Comparison of ENCODE assay signal across 8 mouse cellular contexts in the genomic region with DNA sequence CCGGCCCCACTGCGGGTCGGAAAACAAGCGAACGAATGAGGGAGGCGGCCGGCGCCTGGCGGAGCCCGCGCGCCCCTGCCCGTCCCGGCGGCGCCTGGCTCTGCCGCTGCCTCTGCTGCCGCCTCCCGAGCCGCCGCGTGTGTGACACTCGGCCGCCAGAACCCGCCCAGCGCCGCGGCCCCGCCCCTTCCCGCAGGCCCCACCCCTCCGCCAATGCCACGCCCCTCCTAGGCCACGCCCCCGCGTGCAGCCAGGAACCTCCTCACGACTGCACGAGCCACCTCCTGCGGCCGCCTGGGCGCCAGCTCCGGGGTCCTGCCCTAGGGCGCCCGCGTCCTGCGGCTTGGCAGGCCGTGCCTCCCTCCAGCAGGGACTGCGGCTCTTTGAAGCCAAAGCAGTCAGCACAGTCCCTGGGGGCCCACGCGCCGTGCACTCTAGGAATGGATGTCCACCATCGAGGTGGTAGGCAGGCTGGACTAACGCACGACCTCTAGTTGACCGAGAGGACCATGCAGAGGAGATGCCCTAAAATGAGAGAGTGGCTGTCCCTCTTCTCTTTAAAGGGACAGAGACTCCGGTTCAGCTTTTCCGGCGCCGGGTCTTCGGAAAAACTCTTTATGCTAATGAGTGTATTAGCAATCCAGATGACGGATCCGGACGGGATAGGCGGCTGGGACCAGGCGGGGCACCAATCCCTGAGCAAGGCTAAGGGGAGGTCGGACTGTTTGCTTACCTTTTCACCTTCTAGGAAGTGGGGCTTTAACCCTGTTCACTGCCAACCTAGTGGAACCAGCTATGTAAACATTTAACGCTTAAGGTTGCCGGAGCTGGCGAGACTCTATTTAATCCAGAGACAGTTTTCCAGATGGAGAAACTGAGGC. TPM values are rescaled to one million over a fixed set of nuclear protein-coding genes. Genes with fewer than 3 reads are reported as not detected.
DNase-seq lines count a peak whose midpoint lies in the region; ATAC-seq and TF ChIP-seq lines count a peak whose summit lies in the region.

No protein-coding gene starts in this region.

- H3K79me2 ChIP-seq in MEL (ENCODE audit: control insufficient read depth, insufficient read depth, low read length, poor library complexity) = peaks cover 14% of the 10 kb centered on the region

- peak overlapping the region; percentile 66 for H3K4me2 ChIP-seq in forebrain, embryonic 16.5 days (ENCODE audit: low read length)
- peak overlapping the region; percentile 87 for H3K4me2 ChIP-seq in neural tube, embryonic 14.5 days (ENCODE audit: low read depth, low read length)

- TF ChIP-seq CTCF in MEL (IDR thresholded peaks at IDR 0.05 in 2 of 3, conservative IDR thresholded peaks at IDR 0.05 in 1 of 3; ENCODE audit: control insufficient read depth in 1 of 3, insufficient read depth in 1 of 3, low read depth in 2 of 3, low read length in 3 of 3, poor library complexity in 1 of 3, severe bottlenecking in 1 of 3) = no peak
- no peak for TF ChIP-seq CTCF in testis, adult 2 months (IDR thresholded peaks at IDR 0.05; ENCODE audit: control insufficient read depth, insufficient read depth, insufficient replicate concordance, low read depth, low read length)

- H3K4me3 ChIP-seq in MEL (ENCODE audit: control insufficient read depth in 1 of 2, insufficient read depth in 1 of 2, low read depth in 2 of 2, low read length in 2 of 2) = peak overlapping the region; percentile 78 to 90
- H3K4me3 ChIP-seq in forebrain, embryonic 16.5 days (replicated peaks; ENCODE audit: low read length) = peak overlapping the region; percentile 75
- H3K4me3 ChIP-seq in neural tube, embryonic 14.5 days (ENCODE audit: low read depth, low read length) = peak overlapping the region; percentile 72
- peak overlapping the region; percentile 81 for H3K4me3 ChIP-seq in testis, adult 2 months (ENCODE audit: control insufficient read depth, low read depth, low read length)

- DNase-seq in MEL (ENCODE audit: low read depth, low spot score) = peak; percentile 94
- DNase-seq in cerebellum, adult 18-20 months = peak; percentile 70 to 74
- peak; percentile 94 to 95 for DNase-seq in heart, postnatal 36 days
- DNase-seq in layer of hippocampus, adult 18-20 months (ENCODE audit: low spot score in 2 of 2) = peak; percentile 74 to 86
- peak; percentile 94 to 95 for DNase-seq in lung, adult 18-20 months

- peak overlapping the region; percentile 74 for H3K27ac ChIP-seq in MEL (ENCODE audit: control insufficient read depth, low read depth, low read length)
- H3K27ac ChIP-seq in forebrain, embryonic 16.5 days (ENCODE audit: low read length) = peak overlapping the region; percentile 90
- peak overlapping the region; percentile 83 for H3K27ac ChIP-seq in neural tube, embryonic 14.5 days (ENCODE audit: low read depth, low read length)
- H3K27ac ChIP-seq in testis, adult 2 months (ENCODE audit: control insufficient read depth, insufficient read depth, low read depth, low read length) = peak overlapping the region; percentile 72

- H3K9me3 ChIP-seq in MEL (replicated peaks; ENCODE audit: insufficient read depth, low read length) = no peaks in the 10 kb centered on the region
- H3K9me3 ChIP-seq in forebrain, embryonic 16.5 days (ENCODE audit: control insufficient read depth, low read length) = no peaks in the 10 kb centered on the region
- no peaks in the 10 kb centered on the region for H3K9me3 ChIP-seq in neural tube, embryonic 14.5 days (ENCODE audit: control insufficient read depth, low read length)

- peaks cover 0 to 9% of the 10 kb centered on the region in 2 experiments; a peak in 1 of 4 replicates for H3K36me3 ChIP-seq in MEL (ENCODE audit: control insufficient read depth in 1 of 2, insufficient read depth in 2 of 2, low read length in 2 of 2)
- no peaks in the 10 kb centered on the region for H3K36me3 ChIP-seq in forebrain, embryonic 16.5 days (ENCODE audit: control insufficient read depth, insufficient read depth)
- H3K36me3 ChIP-seq in neural tube, embryonic 14.5 days (ENCODE audit: control insufficient read depth, insufficient read depth, low read length) = no peaks in the 10 kb centered on the region
- no peaks in the 10 kb centered on the region for H3K36me3 ChIP-seq in testis, adult 2 months (ENCODE audit: control insufficient read depth, insufficient read depth, low read length)

- no peak for TF ChIP-seq RAD21 in MEL (IDR thresholded peaks at IDR 0.05; ENCODE audit: low read depth, low read length)

- WGBS in forebrain, embryonic 16.5 days = under 1% methylated on average over 55 of the region's 68 CpGs
- 0% methylated on average over 57 of the region's 68 CpGs for WGBS in neural tube, embryonic 14.5 days

- peaks cover 4 to 16% of the 10 kb centered on the region in 2 experiments; a peak in 3 of 4 replicates for H3K4me1 ChIP-seq in MEL (ENCODE audit: control insufficient read depth in 1 of 2, insufficient read depth in 2 of 2, low read length in 2 of 2)
- H3K4me1 ChIP-seq in forebrain, embryonic 16.5 days (replicated peaks; ENCODE audit: control insufficient read depth, insufficient read depth, low read length) = peaks cover 48% of the 10 kb centered on the region
- H3K4me1 ChIP-seq in neural tube, embryonic 14.5 days (ENCODE audit: control insufficient read depth, insufficient read depth, low read length) = peaks cover 15% of the 10 kb centered on the region
- peaks cover 31% of the 10 kb centered on the region for H3K4me1 ChIP-seq in testis, adult 2 months (ENCODE audit: control insufficient read depth, insufficient read depth, low read length)

- peak; percentile 85 for ATAC-seq in forebrain, embryonic 16.5 days
- ATAC-seq in neural tube, embryonic 14.5 days (ENCODE audit: low read depth) = peak; percentile 86

- no peak for TF ChIP-seq EP300 in MEL (IDR thresholded peaks at IDR 0.05; ENCODE audit: low read depth in 1 of 2, low read length in 2 of 2)

- peak; percentile 52 to 70; a peak in 2 of 4 replicates for TF ChIP-seq POLR2A in MEL (IDR thresholded peaks at IDR 0.05; ENCODE audit: control insufficient read depth in 1 of 2, insufficient read depth in 1 of 2, low read depth in 1 of 2, low read length in 2 of 2, poor library complexity in 1 of 2)
- peak; percentile 55 for TF ChIP-seq POLR2A in testis, adult 2 months (IDR thresholded peaks at IDR 0.05; ENCODE audit: control insufficient read depth, low read depth, low read length)

- H3K9ac ChIP-seq in MEL (ENCODE audit: control insufficient read depth, low read depth, low read length, poor library complexity, severe bottlenecking) = peak overlapping the region; percentile 86
- H3K9ac ChIP-seq in forebrain, embryonic 16.5 days (replicated peaks; ENCODE audit: low read depth, low read length) = peak overlapping the region; percentile 77
- H3K9ac ChIP-seq in neural tube, embryonic 14.5 days (replicated peaks; ENCODE audit: low read depth, low read length) = peak overlapping the region; percentile 75

- intact Hi-C loops in heart, postnatal 36 days (cut with DNase I) = loop anchor here (2.0 to 5.0 kb wide), 5 partner anchors 81 to 519 kb away; a partner anchor contains a TSS

- H3K27me3 ChIP-seq in MEL (ENCODE audit: control insufficient read depth in 1 of 2, insufficient read depth in 2 of 2, low read length in 2 of 2) = no peaks in the 10 kb centered on the region
- H3K27me3 ChIP-seq in forebrain, embryonic 16.5 days (replicated peaks; ENCODE audit: control insufficient read depth, insufficient read depth, low read length) = no peaks in the 10 kb centered on the region
- H3K27me3 ChIP-seq in neural tube, embryonic 14.5 days (ENCODE audit: control insufficient read depth, insufficient read depth, low read length) = no peaks in the 10 kb centered on the region
- H3K27me3 ChIP-seq in testis, adult 2 months (ENCODE audit: control insufficient read depth, insufficient read depth, low read length) = no peaks in the 10 kb centered on the region; the same call in 1 of the 2 replicates

TF ChIP-seq in MEL, 35 proteins besides CTCF, POLR2A, EP300 and RAD21 (continues in another document):
- peak; percentile 79 for TF ChIP-seq ZMIZ1 (IDR thresholded peaks at IDR 0.05; ENCODE audit: low read depth, low read length)
- 0 out of 2 replicates have a peak, but pooled peaks have one; percentile 9 for TF ChIP-seq MYC (IDR thresholded peaks at IDR 0.05; ENCODE audit: low read depth, low read length)
- peak; percentile 34; the same call in 1 of the 2 replicates for TF ChIP-seq POLR2AphosphoS2 (IDR thresholded peaks at IDR 0.05; ENCODE audit: low read length)
- TF ChIP-seq GABPA (IDR thresholded peaks at IDR 0.05; ENCODE audit: low read depth, low read length) = no peak
- TF ChIP-seq MXI1 (IDR thresholded peaks at IDR 0.05; ENCODE audit: low read depth, low read length) = peak; percentile 82
- TF ChIP-seq MAFK (IDR thresholded peaks at IDR 0.05; ENCODE audit: borderline replicate concordance, low read depth, low read length) = no peak
- no peak for TF ChIP-seq ZC3H11A (IDR thresholded peaks at IDR 0.05; ENCODE audit: low read depth, low read length)
- peak; percentile 97 for TF ChIP-seq SIN3A (IDR thresholded peaks at IDR 0.05; ENCODE audit: low read length)
- TF ChIP-seq RCOR1 (IDR thresholded peaks at IDR 0.05; ENCODE audit: low read depth, low read length) = no peak
- TF ChIP-seq MEF2A (IDR thresholded peaks at IDR 0.05; ENCODE audit: extremely low read depth, insufficient replicate concordance, low read depth, low read length, poor library complexity, severe bottlenecking) = no peak
- no peak for TF ChIP-seq SMC3 (IDR thresholded peaks at IDR 0.05; ENCODE audit: low read depth, low read length)
- no peak for TF ChIP-seq USF2 (IDR thresholded peaks at IDR 0.05; ENCODE audit: borderline replicate concordance in 1 of 2, insufficient read depth in 1 of 2, low read depth in 1 of 2, low read length in 2 of 2)
- no peak for TF ChIP-seq NRF1 (IDR thresholded peaks at IDR 0.05; ENCODE audit: insufficient read depth, low read depth, low read length, poor library complexity, severe bottlenecking)
- TF ChIP-seq KAT2A (conservative IDR thresholded peaks at IDR 0.05; ENCODE audit: low read depth, low read length) = no peak; the same call in 1 of the 2 replicates
- no peak for TF ChIP-seq ZNF384 (IDR thresholded peaks at IDR 0.05; ENCODE audit: low read depth, low read length)
- peak; percentile 67; the same call in 1 of the 2 replicates for TF ChIP-seq TBP (IDR thresholded peaks at IDR 0.05; ENCODE audit: low read depth, low read length)
- TF ChIP-seq ELF1 (IDR thresholded peaks at IDR 0.05; ENCODE audit: low read depth, low read length) = peak; percentile 83

RNA-seq across cellular contexts. Expression of a gene that starts 1.4 kb away (rescaled TPM):
- total RNA-seq in MEL (2012; rRNA removed) = 4.7 and 5.2 TPM in 2 replicates
- polyA plus RNA-seq in MEL (2012; ENCODE audit: insufficient read depth in 1 of 2, insufficient read length in 2 of 2, low read depth in 1 of 2, low replicate concordance in 2 of 2, missing spikeins in 1 of 2) = 10 to 100 TPM in 1 of 2 experiments, not detected in 1; 13.9 TPM
- polyA plus RNA-seq in forebrain, embryonic 16.5 days (2015; fragmentation: Nextera tagmentation; extraction: Ambion mirVana) = 5.8 and 7.0 TPM in 2 replicates
- total RNA-seq in heart, postnatal 36 days (2021) = 10 to 100 TPM; 24.2 to 40.9 TPM
- 10 to 100 TPM; 13.2 to 16.5 TPM for total RNA-seq in layer of hippocampus, adult 18-20 months (2021)
- 4.4 and 6.2 TPM in 2 replicates for polyA plus RNA-seq in neural tube, embryonic 14.5 days (2014; fragmentation: Nextera tagmentation; extraction: Ambion mirVana)
- polyA plus RNA-seq in testis, adult 2 months (2012; rRNA removed) = 7.3 and 8.7 TPM in 2 replicates

Comparison
In these comparisons a context has a peak if more than half of its experiments do, and no peak if none do; other contexts are left out.
1. Peak in every context shown above with its lines: DNase-seq, ATAC-seq, H3K4me3 ChIP-seq and H3K27ac ChIP-seq.